ENCODE assay signal across 15 mouse cellular contexts in genomic region chr2:146551818-146552217, GRCm38 (mm10).
"Had no signal": no experiment of that assay in that cellular context is flagged by ENCODE, and none has a peak within 500 bp of the region (broad histone marks: within the 10 kb centered on the region; RNA-seq: fewer than 3 reads in every experiment).

No protein-coding gene starts in this region.

- DNase-seq: liver, embryonic 13.5 days; lung, adult 18-20 months; retina, postnatal 1 day; right cerebral cortex, postnatal 4 days; spleen, adult 18-20 months; thymus, adult 18-20 months; thymus, postnatal 14 days had no signal

- H3K9ac ChIP-seq: hindbrain, embryonic 14.5 days; intestine, embryonic 15.5 days; limb, embryonic 13.5 days; liver, embryonic 13.5 days; midbrain, embryonic 13.5 days; neural tube, embryonic 15.5 days had no signal

- H3K4me1 ChIP-seq: liver, embryonic 13.5 days; neural tube, embryonic 15.5 days had no signal

- H3K27ac ChIP-seq: hindbrain, embryonic 14.5 days; intestine, embryonic 15.5 days; layer of hippocampus, adult 2 months; limb, embryonic 13.5 days; liver, embryonic 13.5 days; midbrain, embryonic 13.5 days; neural tube, embryonic 15.5 days had no signal

- H3K4me2 ChIP-seq: hindbrain, embryonic 14.5 days; intestine, embryonic 15.5 days; limb, embryonic 13.5 days; liver, embryonic 13.5 days; midbrain, embryonic 13.5 days; neural tube, embryonic 15.5 days had no signal

- H3K9me3 ChIP-seq: intestine, embryonic 15.5 days; limb, embryonic 13.5 days; liver, embryonic 13.5 days; midbrain, embryonic 13.5 days; neural tube, embryonic 15.5 days had no signal

- H3K4me3 ChIP-seq: intestine, embryonic 15.5 days; layer of hippocampus, adult 2 months; limb, embryonic 13.5 days; liver, embryonic 13.5 days; midbrain, embryonic 13.5 days; myocyte; neural tube, embryonic 15.5 days had no signal

- H3K36me3 ChIP-seq: intestine, embryonic 15.5 days; limb, embryonic 13.5 days; liver, embryonic 13.5 days; midbrain, embryonic 13.5 days; neural tube, embryonic 15.5 days had no signal

- H3K27me3 ChIP-seq: intestine, embryonic 15.5 days; limb, embryonic 13.5 days; liver, embryonic 13.5 days; midbrain, embryonic 13.5 days; neural tube, embryonic 15.5 days had no signal

- ATAC-seq: intestine, embryonic 15.5 days; lung, postnatal 0 days; midbrain, embryonic 13.5 days had no signal
